Mouse (Mus musculus) spleen, adult 2 months (tissue): ENCODE data around the gene Rae1. TPM values are rescaled to one million over a fixed set of nuclear protein-coding genes. Genes with fewer than 3 reads are reported as not detected.
A peak's percentile ranks its signal among the peaks of the same experiment; 100 is the strongest.

Experiments used
- DNase-seq, 2 experiments: peaks; one replicate each; pipeline versions ENCODE4 v3.0.0 to v3.0.0-alpha.2; 2012 to 2021; ENCODE audit warnings: low spot score in 2 of 2, low read depth in 1 of 2
- H3K27ac ChIP-seq: fragments of 200-500 bp; 2 replicates; pipeline ENCODE4 v1.5.1; 2012; ENCODE audit warnings: low read length, inconsistent platforms; ENCODE audit not compliant: insufficient read depth
- H3K27me3 ChIP-seq: fragments of 200-500 bp; 2 replicates; pipeline ENCODE4 v1.6.1; 2012; ENCODE audit warnings: mild to moderate bottlenecking, moderate library complexity, low read length, inconsistent platforms; ENCODE audit not compliant: control insufficient read depth, insufficient read depth
- H3K36me3 ChIP-seq: fragments of 200-500 bp; 2 replicates; pipeline ENCODE4 v1.6.1; 2012; ENCODE audit warnings: mild to moderate bottlenecking, low read length, inconsistent platforms; ENCODE audit not compliant: control insufficient read depth, insufficient read depth
- H3K4me1 ChIP-seq: fragments of 200-500 bp; 2 replicates; pipeline ENCODE4 v1.6.1; 2011; ENCODE audit warnings: inconsistent platforms; ENCODE audit not compliant: control insufficient read depth, insufficient read depth, insufficient read length
- H3K4me3 ChIP-seq: fragments of 200-500 bp; 2 replicates; pipeline ENCODE4 v1.5.1; 2011; ENCODE audit warnings: mild to moderate bottlenecking, inconsistent platforms; ENCODE audit not compliant: insufficient read depth, insufficient read length; ENCODE audit errors: extremely low read depth
- CTCF ChIP-seq: fragments of 200-500 bp; IDR thresholded peaks from 2 replicates; pipeline ENCODE4 v1.5.1; 2011; ENCODE audit warnings: mild to moderate bottlenecking, inconsistent platforms; ENCODE audit not compliant: insufficient read depth, insufficient read length, insufficient replicate concordance; ENCODE audit errors: extremely low read depth
- POLR2A ChIP-seq: fragments of 200-500 bp; IDR thresholded peaks from 2 replicates; pipeline ENCODE4 v1.6.1; 2011; ENCODE audit warnings: low read depth, low read length, inconsistent platforms
- WGBS: fragments of 180-500 bp; shearing (Covaris S2); methylation state at CpG from one replicate; pipeline ENCODE4 v1.1.7; 2018; 5-methylcytosine and 5-hydroxymethylcytosine counted together
- polyA plus RNA-seq: library from polyadenylated mRNA; depleted of rRNA; stranded (reverse); fragments of >200 nt; gene quantifications from 2 replicates; pipeline ENCODE4 v1.2.3, GENCODE M21; 2012

Rae1 gene
- polyA plus RNA-seq, 1 experiment, result 48.3 TPM

GRCm38 (mm10) chr2:173033531-173033930 lies 33.6 kb downstream of the Rae1 start:
- TF ChIP-seq POLR2A (no peak), CTCF (no peak)
- Histone ChIP-seq H3K27me3 (no peaks in the 10 kb centered on the region), H3K27ac (peak overlapping the region; percentile 43), H3K36me3 (peaks cover 74% of the 10 kb centered on the region), H3K4me3 (no peak overlapping the region), H3K4me1 (peaks cover 70% of the 10 kb centered on the region)
- DNase-seq, result no peak
- 52% methylated on average over 13 of the region's 13 CpGs for WGBS

- Histone ChIP-seq H3K36me3 (peaks cover 60% of the 10 kb centered on the region), H3K27me3 (no peaks in the 10 kb centered on the region), H3K27ac (peak overlapping the region; percentile 81), H3K4me3 (no peak overlapping the region), H3K4me1 (peaks cover 65% of the 10 kb centered on the region)
- 39% methylated on average over 4 of the region's 4 CpGs for WGBS
- DNase-seq, result no peak
- TF ChIP-seq POLR2A (no peak), CTCF (no peak)
Measured at GRCm38 (mm10) chr2:173034998-173035397, 35.1 kb downstream of the Rae1 start.

- DNase-seq, result no peak
- Histone ChIP-seq H3K4me1 (peaks cover 59% of the 10 kb centered on the region), H3K4me3 (no peak overlapping the region), H3K27me3 (no peaks in the 10 kb centered on the region), H3K27ac (peak overlapping the region; percentile 81), H3K36me3 (peaks cover 54% of the 10 kb centered on the region)
- TF ChIP-seq POLR2A (no peak), CTCF (no peak)
- 84% methylated on average over 5 of the region's 5 CpGs for WGBS
Measured at GRCm38 (mm10) chr2:173035653-173036052, 35.7 kb downstream of the Rae1 start.

- peaks cover 51% of the 10 kb centered on the region for H3K36me3 ChIP-seq
- WGBS, result 91% methylated on average over 5 of the region's 5 CpGs
- H3K4me3 ChIP-seq, result no peak overlapping the region
Measured at GRCm38 (mm10) chr2:173036055-173036454, 36.1 kb downstream of the Rae1 start.

GRCm38 (mm10) chr2:173036611-173037010 lies 36.7 kb downstream of the Rae1 start:
- Histone ChIP-seq H3K36me3 (peaks cover 46% of the 10 kb centered on the region), H3K4me1 (peaks cover 53% of the 10 kb centered on the region), H3K4me3 (no peak overlapping the region), H3K27ac (peak overlapping the region; percentile 81), H3K27me3 (no peaks in the 10 kb centered on the region)
- no peak for TF ChIP-seq POLR2A
- DNase-seq, result no peak
- 43% methylated on average over 4 of the region's 4 CpGs for whole genome bisulfite sequencing

More at GRCm38 (mm10) chr2:173036055-173036454, 36.1 kb downstream of the Rae1 start:
- no peak for TF ChIP-seq CTCF
- TF ChIP-seq POLR2A, result no peak
- no peak for DNase-seq
- H3K27me3 ChIP-seq, result no peaks in the 10 kb centered on the region
- H3K27ac ChIP-seq, result peak overlapping the region; percentile 81
- peaks cover 57% of the 10 kb centered on the region for H3K4me1 ChIP-seq

- Histone ChIP-seq H3K36me3 (peaks cover 38% of the 10 kb centered on the region), H3K4me3 (no peak overlapping the region), H3K27ac (peak overlapping the region; percentile 81), H3K4me1 (peaks cover 47% of the 10 kb centered on the region), H3K27me3 (no peaks in the 10 kb centered on the region)
- TF ChIP-seq CTCF (no peak), POLR2A (no peak)
- DNase-seq, result no peak
- 78% methylated on average over 5 of the region's 5 CpGs for WGBS
Measured at GRCm38 (mm10) chr2:173037347-173037746, 37.4 kb downstream of the Rae1 start.

- 49% methylated on average over 7 of the region's 7 CpGs for WGBS
- TF ChIP-seq POLR2A, result no peak
- no peak for TF ChIP-seq CTCF
- Histone ChIP-seq H3K4me3 (no peak overlapping the region), H3K27ac (peak overlapping the region; percentile 81), H3K4me1 (peaks cover 42% of the 10 kb centered on the region), H3K36me3 (peaks cover 32% of the 10 kb centered on the region), H3K27me3 (no peaks in the 10 kb centered on the region)
- DNase-seq, result no peak
Measured at GRCm38 (mm10) chr2:173037827-173038607, 38.1 kb downstream of the Rae1 start.
